Mouse (Mus musculus): Measurements from ENCODE around the gene Cd2. TPM values are rescaled to one million over a fixed set of nuclear protein-coding genes. Genes with fewer than 3 reads are reported as not detected.

Gene Cd2
- total RNA-seq (2021): 1 to 10 TPM in 1 of 2 experiments, under 1 TPM in 1; 0.84 to 1.1 TPM
- 0.76 and 1.7 TPM in 2 replicates for polyA plus RNA-seq (2012; rRNA removed)
- long read RNA-seq: 0 reads

GRCm38 (mm10) chr3:101287911-101288311 is at the start of gene Cd2:
TSS of gene Cd2 (minus strand) at chr3:101287939.
- Histone ChIP-seq H3K4me1 (ENCODE audit: control insufficient read depth, insufficient read depth, low read length) (peaks cover 2% of the 10 kb centered on the region), H3K4me3 (no peak within 1 kb of the TSS), H3K27ac (no peak within 1 kb of the TSS), H3K27me3 (ENCODE audit: control insufficient read depth, insufficient read depth, low read length) (no peaks in the 10 kb centered on the region), H3K79me2 (replicated peaks; ENCODE audit: control insufficient read depth, insufficient read depth, low read length) (no peaks in the 10 kb centered on the region), H3K9ac (ENCODE audit: low read depth, low read length) (no peak within 1 kb of the TSS), H3K36me3 (ENCODE audit: control insufficient read depth, insufficient read depth, low read length) (no peaks in the 10 kb centered on the region)
- TF ChIP-seq EP300 (IDR thresholded peaks at IDR 0.05; ENCODE audit: insufficient read depth, low read depth, low read length) (no peak), POLR2A (IDR thresholded peaks at IDR 0.05; ENCODE audit: insufficient read depth, low read depth, low read length) (no peak), CTCF (IDR thresholded peaks at IDR 0.05) (no peak)
- WGBS: 25% methylated on average over 4 of the region's 4 CpGs
- DNase-seq: no peak
- intact Hi-C loops (cut with DNase I): no loop called here

- H3K27me3 ChIP-seq (ENCODE audit: control insufficient read depth, insufficient read depth, low read length): no peaks in the 10 kb centered on the region
- no peak overlapping the region for H3K9ac ChIP-seq (ENCODE audit: low read depth, low read length)
- H3K4me3 ChIP-seq: no peak overlapping the region
- intact Hi-C loops (cut with DNase I): no loop called here
- H3K36me3 ChIP-seq (ENCODE audit: control insufficient read depth, insufficient read depth, low read length): no peaks in the 10 kb centered on the region
- no peak for TF ChIP-seq POLR2A (IDR thresholded peaks at IDR 0.05; ENCODE audit: insufficient read depth, low read depth, low read length)
- no peak for TF ChIP-seq EP300 (IDR thresholded peaks at IDR 0.05; ENCODE audit: insufficient read depth, low read depth, low read length)
- TF ChIP-seq CTCF (IDR thresholded peaks at IDR 0.05): no peak
- no peaks in the 10 kb centered on the region for H3K4me1 ChIP-seq (ENCODE audit: control insufficient read depth, insufficient read depth, low read length)
- H3K27ac ChIP-seq: no peak overlapping the region
- 87% methylated on average over 7 of the region's 7 CpGs for WGBS
- no peaks in the 10 kb centered on the region for H3K79me2 ChIP-seq (replicated peaks; ENCODE audit: control insufficient read depth, insufficient read depth, low read length)
- DNase-seq: no peak
These were observed 40.9 kb upstream of the Cd2 start for GRCm38 (mm10) chr3:101328617-101329016.

DNA sequence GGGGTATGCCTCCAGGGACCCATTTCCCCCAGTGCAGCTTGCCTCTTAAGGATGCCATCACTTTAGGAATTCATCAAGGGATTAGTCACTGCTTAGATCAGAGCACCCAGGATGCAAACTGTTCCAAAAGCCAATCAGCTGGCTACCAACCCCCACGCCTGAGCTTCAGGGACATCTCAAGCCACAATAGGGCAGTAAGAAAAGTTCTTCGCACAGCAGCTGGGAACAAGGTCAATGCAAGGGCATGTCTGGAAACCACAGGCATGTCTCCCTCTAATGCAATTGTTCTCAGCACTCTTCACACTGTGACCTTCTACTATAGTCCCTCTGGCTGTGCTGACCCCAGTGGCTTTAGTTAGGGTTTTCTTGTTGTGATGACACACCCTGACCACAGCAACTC is 39.5 kb upstream of the Cd2 start:
- no peaks in the 10 kb centered on the region for H3K79me2 ChIP-seq (replicated peaks; ENCODE audit: control insufficient read depth, insufficient read depth, low read length)
- no peak for TF ChIP-seq POLR2A (IDR thresholded peaks at IDR 0.05; ENCODE audit: insufficient read depth, low read depth, low read length)
- TF ChIP-seq CTCF (IDR thresholded peaks at IDR 0.05): no peak
- TF ChIP-seq EP300 (IDR thresholded peaks at IDR 0.05; ENCODE audit: insufficient read depth, low read depth, low read length): no peak
- no peak for DNase-seq
- 82% methylated on average over 2 of the region's 2 CpGs for WGBS
- no peaks in the 10 kb centered on the region for H3K4me1 ChIP-seq (ENCODE audit: control insufficient read depth, insufficient read depth, low read length)
- intact Hi-C loops (cut with DNase I): no loop called here
- no peak overlapping the region for H3K9ac ChIP-seq (ENCODE audit: low read depth, low read length)
- no peaks in the 10 kb centered on the region for H3K36me3 ChIP-seq (ENCODE audit: control insufficient read depth, insufficient read depth, low read length)
- no peak overlapping the region for H3K27ac ChIP-seq
- H3K27me3 ChIP-seq (ENCODE audit: control insufficient read depth, insufficient read depth, low read length): no peaks in the 10 kb centered on the region
- no peak overlapping the region for H3K4me3 ChIP-seq

GRCm38 (mm10) chr3:101322437-101322836 is 34.7 kb upstream of the Cd2 start:
- Histone ChIP-seq H3K36me3 (ENCODE audit: control insufficient read depth, insufficient read depth, low read length) (no peaks in the 10 kb centered on the region), H3K9ac (ENCODE audit: low read depth, low read length) (no peak overlapping the region), H3K27ac (no peak overlapping the region), H3K27me3 (ENCODE audit: control insufficient read depth, insufficient read depth, low read length) (no peaks in the 10 kb centered on the region), H3K4me1 (ENCODE audit: control insufficient read depth, insufficient read depth, low read length) (no peaks in the 10 kb centered on the region), H3K4me3 (no peak overlapping the region), H3K79me2 (replicated peaks; ENCODE audit: control insufficient read depth, insufficient read depth, low read length) (no peaks in the 10 kb centered on the region)
- no peak for DNase-seq
- TF ChIP-seq EP300 (IDR thresholded peaks at IDR 0.05; ENCODE audit: insufficient read depth, low read depth, low read length) (no peak), CTCF (IDR thresholded peaks at IDR 0.05) (no peak), POLR2A (IDR thresholded peaks at IDR 0.05; ENCODE audit: insufficient read depth, low read depth, low read length) (no peak)
- intact Hi-C loops (cut with DNase I): no loop called here
- WGBS: 58% methylated on average over 10 of the region's 10 CpGs

- no peak overlapping the region for H3K27ac ChIP-seq
- no peaks in the 10 kb centered on the region for H3K27me3 ChIP-seq (ENCODE audit: control insufficient read depth, insufficient read depth, low read length)
- DNase-seq: no peak
- H3K9ac ChIP-seq (ENCODE audit: low read depth, low read length): no peak overlapping the region
- no peaks in the 10 kb centered on the region for H3K79me2 ChIP-seq (replicated peaks; ENCODE audit: control insufficient read depth, insufficient read depth, low read length)
- TF ChIP-seq POLR2A (IDR thresholded peaks at IDR 0.05; ENCODE audit: insufficient read depth, low read depth, low read length) (no peak), CTCF (IDR thresholded peaks at IDR 0.05) (no peak), EP300 (IDR thresholded peaks at IDR 0.05; ENCODE audit: insufficient read depth, low read depth, low read length) (no peak)
- 54% methylated on average over 7 of the region's 7 CpGs for WGBS
- H3K4me1 ChIP-seq (ENCODE audit: control insufficient read depth, insufficient read depth, low read length): no peaks in the 10 kb centered on the region
- intact Hi-C loops (cut with DNase I): no loop called here
- no peak overlapping the region for H3K4me3 ChIP-seq
- no peaks in the 10 kb centered on the region for H3K36me3 ChIP-seq (ENCODE audit: control insufficient read depth, insufficient read depth, low read length)
These were observed 33.1 kb upstream of the Cd2 start for GRCm38 (mm10) chr3:101320874-101321273.

GRCm38 (mm10) chr3:101318516-101319170 is 30.9 kb upstream of the Cd2 start:
- intact Hi-C loops (cut with DNase I): no loop called here

More at GRCm38 (mm10) chr3:101318516-101319170, 30.9 kb upstream of the Cd2 start:
- Histone ChIP-seq H3K27me3 (ENCODE audit: control insufficient read depth, insufficient read depth, low read length) (no peaks in the 10 kb centered on the region), H3K36me3 (ENCODE audit: control insufficient read depth, insufficient read depth, low read length) (no peaks in the 10 kb centered on the region), H3K4me3 (no peak overlapping the region), H3K9ac (ENCODE audit: low read depth, low read length) (no peak overlapping the region), H3K4me1 (ENCODE audit: control insufficient read depth, insufficient read depth, low read length) (no peaks in the 10 kb centered on the region), H3K27ac (no peak overlapping the region), H3K79me2 (replicated peaks; ENCODE audit: control insufficient read depth, insufficient read depth, low read length) (no peaks in the 10 kb centered on the region)
- no peak for DNase-seq
- 96% methylated on average over 6 of the region's 6 CpGs for WGBS
- TF ChIP-seq CTCF (IDR thresholded peaks at IDR 0.05) (no peak), EP300 (IDR thresholded peaks at IDR 0.05; ENCODE audit: insufficient read depth, low read depth, low read length) (no peak), POLR2A (IDR thresholded peaks at IDR 0.05; ENCODE audit: insufficient read depth, low read depth, low read length) (no peak)

All from heart, adult 2 months (tissue).